Mouse (Mus musculus) embryonic facial prominence, embryonic 14.5 days (tissue): ENCODE results near the gene Shroom1. TPM values are rescaled to one million over a fixed set of nuclear protein-coding genes. Genes with fewer than 3 reads are reported as not detected.

ENCODE experiments used
- ATAC-seq: fragments of 200-750 bp; cut with Nextera tagmentation; 2 replicates; pipeline ENCODE4 v1.8.0; 2017; ENCODE audit warnings: low read depth, moderate number of reproducible peaks, moderate TSS enrichment
- DNase-seq: peaks from one replicate; pipeline ENCODE4 v3.0.0-alpha.2; 2015; ENCODE audit warnings: low spot score
- H3K27ac ChIP-seq: fragments of 300-500 bp; sonication (generic); replicated peaks from 2 replicates; pipeline ENCODE4 v1.5.1; 2014; ENCODE audit warnings: low read depth, mild to moderate bottlenecking, low read length, moderate library complexity
- H3K27me3 ChIP-seq: fragments of 300-500 bp; sonication (generic); replicated peaks from 2 replicates; pipeline ENCODE4 v1.6.1; 2014; ENCODE audit warnings: low read length; ENCODE audit not compliant: control insufficient read depth, insufficient read depth
- H3K36me3 ChIP-seq: fragments of 300-500 bp; sonication (generic); 2 replicates; pipeline ENCODE4 v1.6.1; 2014; ENCODE audit warnings: low read length, mixed read lengths; ENCODE audit not compliant: control insufficient read depth, insufficient read depth
- H3K4me1 ChIP-seq: fragments of 300-500 bp; sonication (generic); 2 replicates; pipeline ENCODE4 v1.6.1; 2014; ENCODE audit warnings: antibody characterized with exemption, low read length; ENCODE audit not compliant: control insufficient read depth, insufficient read depth
- H3K4me2 ChIP-seq: fragments of 300-500 bp; sonication (generic); 2 replicates; pipeline ENCODE4 v1.6.1; 2014; ENCODE audit warnings: low read depth, mild to moderate bottlenecking, low read length, moderate library complexity, mixed read lengths
- H3K4me3 ChIP-seq: fragments of 300-500 bp; sonication (generic); 2 replicates; pipeline ENCODE4 v1.5.1; 2014; ENCODE audit warnings: low read depth, mild to moderate bottlenecking, low read length
- H3K9ac ChIP-seq: fragments of 300-500 bp; sonication (generic); 2 replicates; pipeline ENCODE4 v1.6.1; 2014; ENCODE audit warnings: low read depth, mild to moderate bottlenecking, low read length, moderate library complexity, mixed read lengths
- H3K9me3 ChIP-seq: fragments of 300-500 bp; sonication (generic); 2 replicates; pipeline ENCODE4 v1.6.1; 2016; ENCODE audit warnings: low read length; ENCODE audit not compliant: control insufficient read depth
- WGBS: fragments of 180-500 bp; shearing (Covaris S2); extraction: QIAGEN DNeasy Blood & Tissue Kit; methylation state at CpG from one replicate; pipeline ENCODE4 v1.1.7; 2014; 5-methylcytosine and 5-hydroxymethylcytosine counted together
- polyA plus RNA-seq: library from polyadenylated mRNA; unstranded; fragments of >200 nt; fragmentation: Nextera tagmentation; extraction: Ambion mirVana; gene quantifications from 2 replicates; pipeline ENCODE4 v1.2.1, GENCODE M21; 2014

Gene Shroom1
- polyA plus RNA-seq, 1 experiment from 2014 or later = 2.9 TPM

DNA sequence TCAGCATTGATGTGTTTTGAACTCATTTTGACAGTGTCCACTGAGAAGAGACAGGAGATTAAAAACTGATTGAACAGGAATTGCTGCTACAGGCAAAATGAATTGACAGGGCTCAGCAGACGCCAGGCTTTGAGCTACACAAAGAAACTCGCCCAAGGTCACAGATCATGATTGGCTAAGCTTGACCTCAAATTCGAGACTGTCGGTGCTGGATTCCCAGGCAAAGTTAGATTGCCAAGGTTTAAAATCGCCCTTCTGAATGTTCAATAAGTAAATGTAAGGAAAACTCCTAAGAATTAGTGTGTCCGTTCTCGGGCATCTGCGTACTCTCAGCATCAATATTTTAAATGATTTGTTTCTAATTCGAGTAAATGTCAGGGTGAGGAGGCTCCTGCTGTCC, 32.4 kb downstream of the Shroom1 start:
- H3K4me2 ChIP-seq = no peak overlapping the region
- H3K27ac ChIP-seq = no peak overlapping the region
- H3K9ac ChIP-seq = no peak overlapping the region
- H3K27me3 ChIP-seq = 0 out of 2 replicates have a peak, but pooled peaks cover 4% of the 10 kb centered on the region
- 59% methylated on average over 9 of the region's 9 CpGs for WGBS
- no peak overlapping the region for H3K4me3 ChIP-seq
- H3K9me3 ChIP-seq = no peaks in the 10 kb centered on the region
- H3K4me1 ChIP-seq = no peaks in the 10 kb centered on the region
- no peaks in the 10 kb centered on the region for H3K36me3 ChIP-seq
- ATAC-seq (no peak), DNase-seq (no peak)

DNA sequence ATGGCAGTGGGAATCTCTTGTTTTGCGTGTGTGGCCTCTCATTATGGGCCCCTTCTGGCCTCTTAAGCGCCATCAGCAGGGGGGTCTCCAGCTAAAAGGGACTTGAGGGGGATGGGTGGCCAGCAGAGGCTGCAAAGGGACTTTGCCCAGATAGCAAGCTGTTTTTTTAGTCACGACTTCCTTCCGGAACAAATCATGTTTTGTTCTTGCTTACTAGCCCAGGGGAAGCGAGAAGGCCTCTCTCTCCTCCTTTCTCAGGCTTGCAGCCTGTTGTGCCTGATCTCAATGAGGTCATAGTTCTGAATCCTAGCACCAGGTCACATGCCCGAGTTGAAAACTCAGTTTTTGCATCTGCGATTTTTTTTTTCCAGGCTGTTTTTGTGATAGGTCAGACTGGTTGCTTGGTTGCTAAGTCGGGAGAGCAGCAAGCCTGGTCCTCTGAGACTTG, 35.0 kb downstream of the Shroom1 start:
- peak; percentile 71 for DNase-seq
- H3K36me3 ChIP-seq = no peaks in the 10 kb centered on the region
- no peak overlapping the region for H3K4me2 ChIP-seq
- H3K27me3 ChIP-seq = no peaks in the 10 kb centered on the region
- H3K4me3 ChIP-seq = no peak overlapping the region
- H3K27ac ChIP-seq = no peak overlapping the region
- WGBS = 14% methylated on average over 8 of the region's 8 CpGs
- no peaks in the 10 kb centered on the region for H3K4me1 ChIP-seq
- ATAC-seq = peak; percentile 38; the same call in 1 of the 2 replicates
- no peak overlapping the region for H3K9ac ChIP-seq
- H3K9me3 ChIP-seq = no peaks in the 10 kb centered on the region

DNA sequence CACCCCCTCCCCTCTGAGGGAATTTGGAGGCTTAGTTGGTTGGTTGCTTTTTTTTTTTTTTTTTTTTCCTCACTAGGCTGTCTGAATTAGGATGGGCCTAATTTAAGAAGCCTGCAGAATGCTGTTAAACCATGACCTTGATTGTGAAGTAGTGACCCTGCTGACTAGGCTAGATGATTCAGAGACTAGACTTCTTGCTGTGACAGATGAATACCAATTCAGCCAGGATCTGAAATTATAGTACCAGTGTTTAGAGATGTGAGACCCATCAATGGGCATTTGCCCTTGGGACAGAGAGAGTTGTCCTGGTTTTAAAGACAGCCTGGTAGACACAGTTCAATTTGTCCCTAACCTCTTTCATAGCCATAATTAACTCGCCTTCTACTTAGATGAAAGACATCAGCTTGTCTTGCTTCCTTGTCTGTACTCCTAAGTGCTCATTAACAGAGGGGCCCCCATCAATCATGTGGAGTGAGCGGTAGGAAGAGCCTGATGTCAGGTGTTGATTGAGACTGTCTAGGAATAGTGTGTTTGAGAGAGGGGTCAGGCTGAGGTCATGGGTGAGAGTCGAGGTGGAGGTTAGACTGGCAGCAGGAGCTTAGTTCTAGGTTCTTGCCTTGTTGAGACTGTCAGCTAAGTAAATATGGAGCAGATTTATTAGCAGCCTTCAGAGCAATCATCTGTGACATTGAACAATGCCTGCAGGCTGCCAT, 36.4 kb downstream of the Shroom1 start:
- WGBS = 45% methylated on average over 3 of the region's 3 CpGs
- peak; percentile 23; the same call in 1 of the 2 replicates for ATAC-seq
- Histone ChIP-seq H3K9me3 (no peaks in the 10 kb centered on the region), H3K27ac (no peak overlapping the region), H3K36me3 (no peaks in the 10 kb centered on the region), H3K4me1 (no peaks in the 10 kb centered on the region), H3K4me3 (no peak overlapping the region), H3K4me2 (no peak overlapping the region), H3K27me3 (no peaks in the 10 kb centered on the region), H3K9ac (no peak overlapping the region)
- DNase-seq = no peak

DNA sequence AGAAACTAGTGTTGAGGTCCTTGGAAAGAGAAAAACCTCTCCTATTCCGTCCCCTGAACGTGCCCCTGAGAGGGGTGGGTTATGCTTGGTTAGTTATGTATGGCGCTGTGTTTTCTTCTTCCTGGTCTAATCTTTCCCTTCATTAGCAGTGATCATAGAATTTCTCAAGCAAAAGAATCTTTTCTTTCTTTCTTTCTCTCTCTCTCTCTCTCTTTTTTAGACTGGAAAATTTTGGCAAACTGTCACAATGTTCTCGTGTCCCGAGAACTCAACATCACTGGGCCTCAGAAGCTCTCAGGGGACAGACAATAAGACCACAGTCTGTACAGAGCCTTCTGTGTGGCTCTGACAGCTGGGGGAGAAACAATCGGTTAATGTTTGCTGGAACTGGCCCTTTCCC, 38.4 kb downstream of the Shroom1 start:
- Histone ChIP-seq H3K36me3 (no peaks in the 10 kb centered on the region), H3K4me3 (no peak overlapping the region), H3K4me1 (peaks cover under 1% of the 10 kb centered on the region; the same call in 1 of the 2 replicates), H3K4me2 (no peak overlapping the region), H3K27me3 (no peaks in the 10 kb centered on the region), H3K27ac (peak overlapping the region; percentile 58; the same call in 1 of the 2 replicates), H3K9ac (no peak overlapping the region), H3K9me3 (no peaks in the 10 kb centered on the region)
- WGBS = 27% methylated on average over 6 of the region's 6 CpGs
- no peak for ATAC-seq
- DNase-seq = peak; percentile 73

DNA sequence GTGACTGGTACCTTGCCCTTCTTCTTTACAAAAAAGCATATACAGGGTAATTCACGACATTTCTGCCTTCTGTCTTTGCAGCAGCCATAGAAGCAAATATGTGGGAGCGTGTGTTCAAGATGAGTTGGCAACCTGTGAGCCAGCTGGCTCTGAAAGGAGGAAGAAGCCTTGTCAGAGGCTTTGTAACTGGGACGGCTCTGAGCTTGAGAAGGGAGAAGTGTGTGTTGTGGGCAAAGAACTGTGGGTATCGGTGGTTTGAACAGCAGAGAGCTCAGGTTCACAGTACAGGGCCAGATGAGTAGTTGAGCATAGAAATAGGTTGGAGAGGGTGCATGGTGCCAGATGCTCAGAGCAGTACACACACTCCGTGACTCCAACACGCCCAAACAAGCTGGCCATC, 39.9 kb downstream of the Shroom1 start:
- no peak overlapping the region for H3K9ac ChIP-seq
- no peaks in the 10 kb centered on the region for H3K9me3 ChIP-seq
- ATAC-seq (no peak), DNase-seq (no peak)
- no peaks in the 10 kb centered on the region for H3K36me3 ChIP-seq
- no peaks in the 10 kb centered on the region for H3K27me3 ChIP-seq
- H3K27ac ChIP-seq = no peak overlapping the region
- H3K4me3 ChIP-seq = no peak overlapping the region
- H3K4me2 ChIP-seq = no peak overlapping the region
- peaks cover 5% of the 10 kb centered on the region; the same call in 1 of the 2 replicates for H3K4me1 ChIP-seq
- WGBS = 71% methylated on average over 6 of the region's 6 CpGs

DNA sequence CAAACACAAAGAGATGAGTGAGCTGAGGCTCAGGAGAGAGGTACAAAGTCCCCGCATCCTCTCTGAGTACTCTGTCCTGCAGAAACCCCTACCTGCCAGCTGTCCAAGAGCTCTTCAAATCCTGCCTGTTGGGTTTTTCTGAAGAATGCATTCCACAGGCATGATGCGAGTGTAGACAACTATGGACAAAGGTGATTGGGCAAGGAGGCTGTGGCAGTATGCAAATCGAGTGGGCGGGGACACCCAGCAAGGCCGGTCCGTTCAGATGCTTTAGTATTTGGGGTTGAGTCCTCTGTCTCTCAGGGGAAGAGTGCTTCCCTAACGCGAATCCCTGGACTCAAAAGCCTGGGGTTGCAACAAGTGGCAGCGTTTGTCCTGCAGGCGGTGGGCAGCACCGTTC, 43.6 kb downstream of the Shroom1 start:
- Histone ChIP-seq H3K4me3 (no peak overlapping the region), H3K4me2 (peak overlapping the region; percentile 23), H3K27me3 (no peaks in the 10 kb centered on the region), H3K27ac (no peak overlapping the region), H3K4me1 (peaks cover 5% of the 10 kb centered on the region; the same call in 1 of the 2 replicates), H3K36me3 (no peaks in the 10 kb centered on the region), H3K9me3 (no peaks in the 10 kb centered on the region), H3K9ac (no peak overlapping the region)
- 7% methylated on average over 11 of the region's 11 CpGs for WGBS
- ATAC-seq (peak; percentile 82; the same call in 1 of the 2 replicates), DNase-seq (peak; percentile 76)

DNA sequence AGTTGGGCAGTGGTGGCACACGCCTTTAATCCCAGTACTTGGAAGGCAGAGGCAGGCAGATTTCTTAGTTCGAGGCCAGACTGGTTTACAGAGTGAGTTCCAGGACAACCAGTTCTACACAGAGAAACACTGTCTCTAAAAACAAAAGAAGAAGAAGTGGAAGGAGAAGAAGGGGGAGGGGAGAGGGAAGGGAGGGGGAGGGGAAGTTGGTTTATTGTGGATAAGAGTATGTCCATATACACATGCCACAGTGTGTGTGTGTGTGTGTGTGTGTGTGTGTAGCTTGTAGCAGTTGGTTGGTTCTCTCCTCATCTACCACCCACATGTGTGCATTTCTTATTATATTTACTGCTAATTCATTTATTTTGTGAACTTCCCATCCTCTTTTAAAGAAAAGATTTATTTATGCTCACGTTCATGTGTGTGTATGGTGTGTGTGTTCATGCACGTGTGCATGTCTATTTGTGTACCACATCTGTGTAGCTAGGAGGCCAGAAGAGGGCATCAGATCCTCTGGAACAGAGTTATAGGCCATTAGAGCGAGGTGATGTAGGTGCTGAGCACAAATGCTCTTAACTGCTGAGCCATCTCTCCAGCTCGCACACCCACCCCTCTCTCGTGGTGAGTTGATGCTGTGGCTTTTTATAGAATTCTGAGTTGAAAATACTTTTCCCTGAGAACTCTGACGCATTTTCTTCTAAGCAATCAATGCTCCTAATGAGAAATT, 45.2 kb downstream of the Shroom1 start:
- WGBS = 80% methylated on average over 8 of the region's 8 CpGs
- H3K27ac ChIP-seq = no peak overlapping the region
- no peaks in the 10 kb centered on the region for H3K36me3 ChIP-seq
- H3K4me2 ChIP-seq = no peak overlapping the region
- ATAC-seq (no peak), DNase-seq (no peak)
- H3K9ac ChIP-seq = no peak overlapping the region
- no peaks in the 10 kb centered on the region for H3K27me3 ChIP-seq
- no peaks in the 10 kb centered on the region for H3K9me3 ChIP-seq
- no peak overlapping the region for H3K4me3 ChIP-seq
- peaks cover 5% of the 10 kb centered on the region; the same call in 1 of the 2 replicates for H3K4me1 ChIP-seq

DNA sequence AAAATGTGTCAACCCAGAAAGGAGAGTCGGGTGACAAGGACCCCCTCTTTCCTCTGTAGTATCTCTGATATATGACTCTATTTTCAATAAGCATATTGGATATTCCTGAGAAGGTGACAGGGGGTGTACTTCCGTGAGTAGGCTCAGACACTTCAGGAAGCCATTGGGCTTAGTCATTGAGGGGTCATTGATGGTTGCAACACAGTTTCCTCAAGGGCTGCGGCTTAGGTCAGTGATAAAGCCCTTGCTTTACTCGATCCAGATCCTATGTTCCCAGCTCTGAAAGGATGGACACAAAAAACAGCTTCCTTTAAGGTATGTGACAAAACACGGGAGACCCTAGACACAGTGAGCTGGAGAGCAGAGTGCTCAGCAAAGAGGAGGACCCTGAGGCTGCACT, 46.7 kb downstream of the Shroom1 start:
- Histone ChIP-seq H3K27me3 (no peaks in the 10 kb centered on the region), H3K9ac (no peak overlapping the region), H3K27ac (no peak overlapping the region), H3K9me3 (no peaks in the 10 kb centered on the region), H3K4me2 (no peak overlapping the region), H3K4me1 (peaks cover 5% of the 10 kb centered on the region; the same call in 1 of the 2 replicates), H3K36me3 (no peaks in the 10 kb centered on the region), H3K4me3 (no peak overlapping the region)
- WGBS = 84% methylated on average over 5 of the region's 5 CpGs
- DNase-seq (no peak), ATAC-seq (no peak)
